Mouse (Mus musculus) spleen, adult 2 months (tissue): ENCODE results near the gene Mblac1. TPM values are rescaled to one million over a fixed set of nuclear protein-coding genes. Genes with fewer than 3 reads are reported as not detected.

Source experiments
- DNase-seq, 2 experiments: peaks; one replicate each; pipeline versions ENCODE4 v3.0.0 to v3.0.0-alpha.2; 2012 to 2021; ENCODE audit warnings: low spot score in 2 of 2, low read depth in 1 of 2
- H3K27ac ChIP-seq: fragments of 200-500 bp; 2 replicates; pipeline ENCODE4 v1.5.1; 2012; ENCODE audit warnings: low read length, inconsistent platforms; ENCODE audit not compliant: insufficient read depth
- H3K27me3 ChIP-seq: fragments of 200-500 bp; 2 replicates; pipeline ENCODE4 v1.6.1; 2012; ENCODE audit warnings: mild to moderate bottlenecking, moderate library complexity, low read length, inconsistent platforms; ENCODE audit not compliant: control insufficient read depth, insufficient read depth
- H3K36me3 ChIP-seq: fragments of 200-500 bp; 2 replicates; pipeline ENCODE4 v1.6.1; 2012; ENCODE audit warnings: mild to moderate bottlenecking, low read length, inconsistent platforms; ENCODE audit not compliant: control insufficient read depth, insufficient read depth
- H3K4me1 ChIP-seq: fragments of 200-500 bp; 2 replicates; pipeline ENCODE4 v1.6.1; 2011; ENCODE audit warnings: inconsistent platforms; ENCODE audit not compliant: control insufficient read depth, insufficient read depth, insufficient read length
- H3K4me3 ChIP-seq: fragments of 200-500 bp; 2 replicates; pipeline ENCODE4 v1.5.1; 2011; ENCODE audit warnings: mild to moderate bottlenecking, inconsistent platforms; ENCODE audit not compliant: insufficient read depth, insufficient read length; ENCODE audit errors: extremely low read depth
- CTCF ChIP-seq: fragments of 200-500 bp; IDR thresholded peaks from 2 replicates; pipeline ENCODE4 v1.5.1; 2011; ENCODE audit warnings: mild to moderate bottlenecking, inconsistent platforms; ENCODE audit not compliant: insufficient read depth, insufficient read length, insufficient replicate concordance; ENCODE audit errors: extremely low read depth
- POLR2A ChIP-seq: fragments of 200-500 bp; IDR thresholded peaks from 2 replicates; pipeline ENCODE4 v1.6.1; 2011; ENCODE audit warnings: low read depth, low read length, inconsistent platforms
- WGBS: fragments of 180-500 bp; shearing (Covaris S2); methylation state at CpG from one replicate; pipeline ENCODE4 v1.1.7; 2018; 5-methylcytosine and 5-hydroxymethylcytosine counted together
- polyA plus RNA-seq: library from polyadenylated mRNA; depleted of rRNA; stranded (reverse); fragments of >200 nt; gene quantifications from 2 replicates; pipeline ENCODE4 v1.2.3, GENCODE M21; 2012; rRNA removed

Gene Mblac1
- polyA plus RNA-seq, 1 experiment, result 2.6 TPM

DNA sequence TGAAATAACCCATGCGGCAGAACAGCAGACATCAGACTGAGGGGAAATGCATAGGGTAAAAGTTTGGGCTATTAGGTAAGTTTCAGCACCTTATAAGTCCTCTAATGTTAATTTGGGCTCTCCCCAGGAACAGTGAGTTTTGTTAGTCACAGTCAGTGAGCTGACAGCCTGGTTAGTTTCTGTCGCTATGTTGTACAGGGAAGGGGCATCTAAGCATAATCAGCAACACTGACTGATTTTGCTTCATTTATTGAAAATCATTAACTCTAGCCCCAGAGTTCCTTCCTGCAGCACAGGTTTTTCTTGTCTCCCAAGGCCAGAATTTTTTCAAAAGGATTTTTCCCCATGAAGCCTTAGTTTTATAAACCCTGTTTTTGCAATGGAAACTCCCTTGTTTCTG lies 39.7 kb downstream of the Mblac1 start:
- no peaks in the 10 kb centered on the region for H3K27me3 ChIP-seq
- no peak for DNase-seq
- TF ChIP-seq CTCF (no peak), POLR2A (no peak)
- no peak overlapping the region for H3K4me3 ChIP-seq
- no peaks in the 10 kb centered on the region for H3K36me3 ChIP-seq
- 95% methylated on average over 2 of the region's 2 CpGs for WGBS
- no peak overlapping the region for H3K27ac ChIP-seq
- no peaks in the 10 kb centered on the region for H3K4me1 ChIP-seq

DNA sequence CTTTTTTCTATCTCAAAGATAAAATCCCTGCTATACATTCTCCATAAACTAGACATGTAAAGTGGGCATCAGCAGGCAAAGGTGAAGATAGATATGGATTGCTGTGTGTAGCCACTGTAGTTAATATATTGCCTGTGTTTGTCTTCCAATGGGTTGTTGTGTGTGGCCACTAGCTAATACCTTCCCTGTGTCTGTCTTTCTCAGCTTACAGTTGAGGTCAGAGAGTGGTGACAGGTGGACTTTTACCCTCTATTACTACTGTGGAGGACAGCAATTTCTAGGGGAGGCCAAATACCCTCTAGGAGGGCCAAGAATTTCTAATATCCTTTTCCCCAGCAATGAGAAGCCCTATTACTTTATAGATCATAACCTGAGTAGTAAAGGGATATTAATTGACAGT lies 40.1 kb downstream of the Mblac1 start:
- Histone ChIP-seq H3K27me3 (no peaks in the 10 kb centered on the region), H3K36me3 (no peaks in the 10 kb centered on the region), H3K4me3 (no peak overlapping the region), H3K4me1 (no peaks in the 10 kb centered on the region), H3K27ac (no peak overlapping the region)
- no peak for DNase-seq
- TF ChIP-seq POLR2A (no peak), CTCF (no peak)

DNA sequence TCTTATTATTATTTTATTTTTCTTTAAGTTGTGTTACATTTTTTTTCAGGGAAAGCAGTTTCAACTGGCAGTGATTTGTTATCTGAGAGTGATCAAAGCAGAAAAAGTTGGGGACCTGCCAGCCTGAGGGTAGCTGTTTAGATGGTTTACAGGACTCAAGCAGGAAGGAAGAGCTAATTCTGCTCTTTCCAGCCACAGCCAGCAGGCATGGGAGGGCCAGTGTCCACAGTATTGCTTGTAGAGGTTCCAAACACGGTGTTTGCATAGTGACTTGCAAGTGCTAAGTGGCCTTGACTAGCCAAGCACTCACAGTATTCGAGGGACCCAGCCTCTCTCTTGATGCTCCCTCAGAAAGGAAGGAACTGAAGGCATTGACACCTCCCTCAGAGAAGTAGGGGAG lies 47.4 kb downstream of the Mblac1 start:
- Histone ChIP-seq H3K27me3 (no peaks in the 10 kb centered on the region), H3K27ac (no peak overlapping the region), H3K36me3 (no peaks in the 10 kb centered on the region), H3K4me1 (no peaks in the 10 kb centered on the region), H3K4me3 (no peak overlapping the region)
- WGBS, result 23% methylated on average over 2 of the region's 2 CpGs
- TF ChIP-seq CTCF, result no peak
- TF ChIP-seq POLR2A, result no peak
- DNase-seq, result no peak

Other genes with a start within 250 kb of the Mblac1 start
- 0.02 TPM in 2 replicates for gene Gjc3, start 231.2 kb upstream of the Mblac1 start, polyA plus RNA-seq
- not detected in 2 replicates for gene Azgp1, start 212.8 kb upstream of the Mblac1 start, polyA plus RNA-seq
- gene Smok3a, start 173.1 kb upstream of the Mblac1 start, polyA plus RNA-seq, result not detected in 2 replicates
- not detected in 2 replicates for gene Smok3b, start 172.9 kb upstream of the Mblac1 start, polyA plus RNA-seq
- not detected in 2 replicates for gene Smok3c, start 141.1 kb upstream of the Mblac1 start, polyA plus RNA-seq
- gene Zkscan1, start 109.2 kb upstream of the Mblac1 start, polyA plus RNA-seq, result 1.6 and 1.8 TPM in 2 replicates
- gene Zscan21, start 77.4 kb upstream of the Mblac1 start, polyA plus RNA-seq, result 3.3 and 3.7 TPM in 2 replicates
- gene Zfp113, start 38.6 kb upstream of the Mblac1 start, polyA plus RNA-seq, result 1.1 and 3.5 TPM in 2 replicates
- gene Cops6, start 33.2 kb upstream of the Mblac1 start, polyA plus RNA-seq, result 34.3 and 38.1 TPM in 2 replicates
- 20.2 and 22.6 TPM in 2 replicates for gene Ap4m1, start 22.3 kb upstream of the Mblac1 start, polyA plus RNA-seq
- 35.7 and 51.0 TPM in 2 replicates for gene Mcm7, start 21.9 kb upstream of the Mblac1 start, polyA plus RNA-seq
- 38.6 and 50.6 TPM in 2 replicates for gene Taf6, start 6.9 kb upstream of the Mblac1 start, polyA plus RNA-seq
- gene Cnpy4, start 6.8 kb upstream of the Mblac1 start, polyA plus RNA-seq, result 2.9 and 4.3 TPM in 2 replicates
- gene Nxpe5, start 31.6 kb downstream of the Mblac1 start, polyA plus RNA-seq, result 1.2 and 1.6 TPM in 2 replicates
- 108 and 135 TPM in 2 replicates for gene Lamtor4, start 61.2 kb downstream of the Mblac1 start, polyA plus RNA-seq
- gene BC037034, start 69.7 kb downstream of the Mblac1 start, polyA plus RNA-seq, result 114 and 128 TPM in 2 replicates
- gene Gal3st4, start 78.5 kb downstream of the Mblac1 start, polyA plus RNA-seq, result 0.06 and 0.08 TPM in 2 replicates
- gene Gm43720, start 85.6 kb downstream of the Mblac1 start, polyA plus RNA-seq, result not detected in 2 replicates
- 4.4 and 4.8 TPM in 2 replicates for gene Gpc2, start 85.7 kb downstream of the Mblac1 start, polyA plus RNA-seq
- gene Stag3, start 85.9 kb downstream of the Mblac1 start, polyA plus RNA-seq, result 2.3 and 2.5 TPM in 2 replicates
- 3.5 and 5.2 TPM in 2 replicates for gene Pvrig, start 147.6 kb downstream of the Mblac1 start, polyA plus RNA-seq
- 2.6 and 3.9 TPM in 2 replicates for gene Zfp157, start 247.2 kb downstream of the Mblac1 start, polyA plus RNA-seq